Mouse (Mus musculus): Measurements from ENCODE around the gene Zfand3. TPM values are rescaled to one million over a fixed set of nuclear protein-coding genes. Genes with fewer than 3 reads are reported as not detected.

The Zfand3 gene
- polyA plus RNA-seq, 1 experiment from 2014 or later, result 58.4 TPM

DNA sequence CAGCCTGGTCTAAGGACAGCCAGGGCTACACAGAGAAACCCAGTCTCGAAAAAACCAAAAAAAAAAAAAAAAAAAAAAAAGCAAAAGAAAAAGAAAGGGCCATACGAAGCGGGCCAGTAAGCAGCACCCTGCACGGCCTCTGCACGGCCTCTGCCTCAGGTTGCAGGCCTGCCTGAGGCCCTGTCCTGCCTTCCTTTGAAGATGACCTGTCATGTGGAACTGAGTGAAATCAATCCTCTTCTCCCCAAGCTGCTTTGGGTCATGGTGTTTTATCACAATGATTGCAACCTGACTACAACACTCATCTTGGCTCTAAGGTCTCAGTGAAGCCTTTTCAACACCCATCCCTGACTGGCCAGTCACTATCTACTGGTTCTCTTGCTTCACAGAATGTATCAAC is 248.5 kb downstream of the Zfand3 start:
- ATAC-seq, result no peak
- WGBS, result 65% methylated on average over 5 of the region's 5 CpGs
- no peaks in the 10 kb centered on the region for H3K27me3 ChIP-seq (replicated peaks; ENCODE audit: control insufficient read depth, insufficient read depth, low read length)
- H3K27ac ChIP-seq (ENCODE audit: low read length), result no peak overlapping the region
- H3K36me3 ChIP-seq (ENCODE audit: control insufficient read depth, insufficient read depth), result no peaks in the 10 kb centered on the region
- peaks cover 12% of the 10 kb centered on the region for H3K4me1 ChIP-seq (replicated peaks; ENCODE audit: control insufficient read depth, insufficient read depth, low read length)
- no peak overlapping the region for H3K4me3 ChIP-seq (replicated peaks; ENCODE audit: low read length)
- H3K9me3 ChIP-seq (ENCODE audit: control insufficient read depth, low read length), result no peaks in the 10 kb centered on the region
- no peak overlapping the region for H3K4me2 ChIP-seq (ENCODE audit: low read length)
- H3K9ac ChIP-seq (replicated peaks; ENCODE audit: low read depth, low read length), result no peak overlapping the region

DNA sequence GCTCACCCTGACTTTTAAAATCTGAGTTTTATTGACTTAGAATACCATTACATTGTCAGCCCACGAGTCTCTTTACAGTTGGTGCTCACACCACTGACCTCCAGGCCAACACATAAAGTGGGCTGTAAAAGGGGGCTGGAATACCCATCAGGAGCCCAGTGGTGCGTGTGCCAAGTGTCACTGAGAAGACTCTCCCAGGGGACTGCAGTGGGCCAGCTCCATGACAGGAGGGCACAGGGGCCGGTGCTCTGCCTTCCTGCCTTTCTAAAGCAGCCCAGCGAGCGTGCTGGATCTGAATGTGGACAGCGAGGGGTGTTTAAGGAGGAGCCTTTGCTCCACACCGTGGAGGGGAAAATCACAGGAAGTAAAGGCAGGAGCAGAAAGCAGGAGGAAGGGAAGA is 249.4 kb downstream of the Zfand3 start:
- no peaks in the 10 kb centered on the region for H3K27me3 ChIP-seq (replicated peaks; ENCODE audit: control insufficient read depth, insufficient read depth, low read length)
- no peak overlapping the region for H3K4me3 ChIP-seq (replicated peaks; ENCODE audit: low read length)
- H3K36me3 ChIP-seq (ENCODE audit: control insufficient read depth, insufficient read depth), result no peaks in the 10 kb centered on the region
- no peak overlapping the region for H3K27ac ChIP-seq (ENCODE audit: low read length)
- H3K4me2 ChIP-seq (ENCODE audit: low read length), result no peak overlapping the region
- ATAC-seq, result no peak
- 59% methylated on average over 7 of the region's 7 CpGs for WGBS
- no peaks in the 10 kb centered on the region for H3K9me3 ChIP-seq (ENCODE audit: control insufficient read depth, low read length)
- H3K9ac ChIP-seq (replicated peaks; ENCODE audit: low read depth, low read length), result no peak overlapping the region
- H3K4me1 ChIP-seq (replicated peaks; ENCODE audit: control insufficient read depth, insufficient read depth, low read length), result peaks cover 12% of the 10 kb centered on the region

DNA sequence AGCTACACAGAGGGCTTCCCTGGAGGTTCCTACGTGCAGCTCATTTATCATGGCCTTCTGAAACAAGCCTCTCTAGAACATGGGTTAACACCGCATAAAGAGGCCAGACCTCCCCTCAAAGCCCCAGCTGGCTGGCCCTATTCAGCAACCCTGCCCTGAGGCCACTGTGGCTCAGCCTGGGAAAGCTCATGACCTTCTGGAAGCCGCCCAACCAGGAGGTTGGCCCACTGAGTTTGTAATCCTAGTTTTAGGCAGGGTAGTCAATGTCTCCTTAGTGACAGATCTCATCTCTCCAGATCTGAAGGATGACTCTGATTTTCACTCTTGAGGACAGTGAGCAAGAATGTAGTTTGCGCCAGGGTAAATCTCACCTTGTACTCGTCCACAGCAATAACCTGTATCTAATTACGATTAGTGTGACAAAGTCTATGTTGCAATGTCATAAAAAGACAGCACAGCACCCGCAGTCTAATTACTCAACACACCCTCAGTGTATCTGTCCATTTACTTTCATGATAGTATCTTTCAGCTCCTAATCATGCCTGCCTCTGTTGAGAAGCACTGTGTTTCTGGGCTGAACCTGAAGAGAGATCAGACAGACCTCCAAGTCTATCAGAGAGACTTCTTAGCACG is 251.5 kb downstream of the Zfand3 start:
- H3K9me3 ChIP-seq (ENCODE audit: control insufficient read depth, low read length), result no peaks in the 10 kb centered on the region
- no peak overlapping the region for H3K9ac ChIP-seq (replicated peaks; ENCODE audit: low read depth, low read length)
- no peaks in the 10 kb centered on the region for H3K27me3 ChIP-seq (replicated peaks; ENCODE audit: control insufficient read depth, insufficient read depth, low read length)
- H3K4me3 ChIP-seq (replicated peaks; ENCODE audit: low read length), result no peak overlapping the region
- no peaks in the 10 kb centered on the region for H3K36me3 ChIP-seq (ENCODE audit: control insufficient read depth, insufficient read depth)
- no peak for ATAC-seq
- 68% methylated on average over 8 of the region's 8 CpGs for WGBS
- no peak overlapping the region for H3K27ac ChIP-seq (ENCODE audit: low read length)
- no peak overlapping the region for H3K4me2 ChIP-seq (ENCODE audit: low read length)
- peaks cover 16% of the 10 kb centered on the region for H3K4me1 ChIP-seq (replicated peaks; ENCODE audit: control insufficient read depth, insufficient read depth, low read length)

DNA sequence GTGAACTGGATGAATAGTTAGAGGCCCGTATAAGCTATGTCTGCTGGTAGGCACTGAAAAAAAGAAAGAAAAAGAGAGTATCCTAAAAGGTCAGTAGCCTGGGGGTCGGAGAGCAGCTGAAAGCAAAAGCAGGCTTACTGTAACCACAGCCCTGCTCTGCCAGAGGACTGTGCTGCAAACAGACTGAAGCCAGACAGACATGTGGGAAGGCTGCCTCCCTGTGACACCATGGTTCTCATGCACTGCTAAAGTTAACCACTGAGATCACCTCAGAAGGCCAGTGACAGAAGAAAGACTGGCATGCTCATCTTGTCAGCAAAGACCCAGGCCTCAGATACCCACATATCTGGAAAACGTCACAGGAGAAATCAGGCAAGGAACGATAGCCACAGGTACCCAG is 253.9 kb downstream of the Zfand3 start:
- ATAC-seq, result no peak

DNA sequence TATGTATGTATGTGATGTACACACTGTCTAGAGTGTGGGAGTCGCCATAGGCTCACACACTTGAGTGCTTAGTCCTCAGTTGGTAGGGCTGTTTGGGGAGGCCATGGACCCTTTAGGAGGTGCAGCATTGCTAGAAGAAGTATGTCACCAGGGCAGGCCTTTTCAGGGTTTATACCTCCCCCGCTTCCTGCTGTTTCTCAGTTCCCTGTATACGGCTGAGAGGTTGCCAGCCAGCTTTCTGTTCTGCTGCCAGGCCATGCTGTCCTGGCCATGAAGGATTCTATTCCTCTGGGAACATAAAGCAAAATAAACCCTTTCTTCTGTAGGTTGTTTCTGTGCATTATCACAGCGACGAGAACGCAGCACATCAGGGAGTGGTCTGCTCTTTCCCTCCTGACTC is 255.4 kb downstream of the Zfand3 start:
- H3K4me1 ChIP-seq (replicated peaks; ENCODE audit: control insufficient read depth, insufficient read depth, low read length), result peaks cover 29% of the 10 kb centered on the region
- no peak overlapping the region for H3K9ac ChIP-seq (replicated peaks; ENCODE audit: low read depth, low read length)
- no peak for ATAC-seq
- H3K27me3 ChIP-seq (replicated peaks; ENCODE audit: control insufficient read depth, insufficient read depth, low read length), result no peaks in the 10 kb centered on the region
- H3K36me3 ChIP-seq (ENCODE audit: control insufficient read depth, insufficient read depth), result no peaks in the 10 kb centered on the region
- no peaks in the 10 kb centered on the region for H3K9me3 ChIP-seq (ENCODE audit: control insufficient read depth, low read length)
- no peak overlapping the region for H3K4me2 ChIP-seq (ENCODE audit: low read length)
- 71% methylated on average over 6 of the region's 6 CpGs for WGBS
- H3K4me3 ChIP-seq (replicated peaks; ENCODE audit: low read length), result no peak overlapping the region
- H3K27ac ChIP-seq (ENCODE audit: low read length), result no peak overlapping the region

More for the DNA sequence above, 253.9 kb downstream of the Zfand3 start:
- no peak overlapping the region for H3K27ac ChIP-seq (ENCODE audit: low read length)
- no peaks in the 10 kb centered on the region for H3K27me3 ChIP-seq (replicated peaks; ENCODE audit: control insufficient read depth, insufficient read depth, low read length)
- 73% methylated on average over 4 of the region's 4 CpGs for WGBS
- H3K4me1 ChIP-seq (replicated peaks; ENCODE audit: control insufficient read depth, insufficient read depth, low read length), result peaks cover 28% of the 10 kb centered on the region
- H3K4me2 ChIP-seq (ENCODE audit: low read length), result no peak overlapping the region
- no peaks in the 10 kb centered on the region for H3K9me3 ChIP-seq (ENCODE audit: control insufficient read depth, low read length)
- H3K36me3 ChIP-seq (ENCODE audit: control insufficient read depth, insufficient read depth), result no peaks in the 10 kb centered on the region
- H3K9ac ChIP-seq (replicated peaks; ENCODE audit: low read depth, low read length), result no peak overlapping the region
- H3K4me3 ChIP-seq (replicated peaks; ENCODE audit: low read length), result no peak overlapping the region

Other genes starting within 250 kb of the Zfand3 start
- 10.7 TPM in 2 replicates for gene Mdga1, start 34.6 kb upstream of the Zfand3 start, polyA plus RNA-seq (2015; fragmentation: Nextera tagmentation; extraction: Ambion mirVana)